Mouse (Mus musculus): ENCODE measurements around the gene Ensa.

DNA sequence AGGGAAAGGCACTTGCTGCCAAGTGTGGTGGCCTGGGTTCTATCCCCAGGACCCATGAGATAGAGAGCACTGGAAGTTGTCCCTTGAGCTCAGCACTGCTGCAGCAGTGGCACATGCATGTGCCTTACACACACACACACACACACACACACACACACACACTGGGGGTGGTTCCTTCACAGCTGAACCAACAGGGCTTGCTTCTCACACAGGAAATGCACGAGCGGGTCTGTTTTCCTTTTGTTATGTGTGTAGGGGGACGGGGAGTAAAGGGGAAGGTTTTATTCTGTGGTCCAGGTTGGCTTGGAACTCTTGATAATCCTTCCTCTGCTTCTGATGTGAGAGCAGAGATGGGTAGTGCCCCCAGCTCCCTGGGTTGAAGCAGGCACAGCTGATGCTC, 47.7 kb downstream of the Ensa start:
- TF ChIP-seq POLR2A (IDR thresholded peaks at IDR 0.05; ENCODE audit: extremely low read depth, insufficient read depth, low read length): no peak
- TF ChIP-seq CTCF (IDR thresholded peaks at IDR 0.05; ENCODE audit: extremely low read depth, insufficient read depth, low read length): no peak
